Mouse (Mus musculus) lung, embryonic 16.5 days (tissue): ENCODE results near the gene Ccl7. TPM values are rescaled to one million over a fixed set of nuclear protein-coding genes. Genes with fewer than 3 reads are reported as not detected.

Experiments used
- ATAC-seq: fragments of 200-750 bp; cut with Nextera tagmentation; 2 replicates; pipeline ENCODE4 v1.8.0; 2017; ENCODE audit warnings: low read depth, mild to moderate bottlenecking, moderate library complexity
- H3K27ac ChIP-seq: fragments of 300-500 bp; sonication (generic); 2 replicates; pipeline ENCODE4 v1.5.1; 2014; ENCODE audit warnings: mild to moderate bottlenecking, control low read depth, low read length
- H3K27me3 ChIP-seq: fragments of 300-500 bp; sonication (generic); 2 replicates; pipeline ENCODE4 v1.6.1; 2014; ENCODE audit warnings: low read depth, low read length, mixed read lengths; ENCODE audit not compliant: control insufficient read depth, insufficient read depth
- H3K36me3 ChIP-seq: fragments of 300-500 bp; sonication (generic); 2 replicates; pipeline ENCODE4 v1.6.1; 2014; ENCODE audit warnings: low read length; ENCODE audit not compliant: control insufficient read depth, insufficient read depth
- H3K4me1 ChIP-seq: fragments of 300-500 bp; sonication (generic); replicated peaks from 2 replicates; pipeline ENCODE4 v1.6.1; 2014; ENCODE audit warnings: low read length, mixed read lengths; ENCODE audit not compliant: control insufficient read depth, insufficient read depth
- H3K4me2 ChIP-seq: fragments of 300-500 bp; sonication (generic); 2 replicates; pipeline ENCODE4 v1.6.1; 2014; ENCODE audit warnings: low read depth, low read length, control low read depth
- H3K4me3 ChIP-seq: fragments of 300-500 bp; sonication (generic); 2 replicates; pipeline ENCODE4 v1.5.1; 2014; ENCODE audit warnings: mild to moderate bottlenecking, low read length, control low read depth
- H3K9ac ChIP-seq: fragments of 300-500 bp; sonication (generic); 2 replicates; pipeline ENCODE4 v1.6.1; 2014; ENCODE audit warnings: low read length, control low read depth
- H3K9me3 ChIP-seq: fragments of 300-500 bp; sonication (generic); 2 replicates; pipeline ENCODE4 v1.6.1; 2016; ENCODE audit warnings: low read length; ENCODE audit not compliant: control insufficient read depth
- WGBS: fragments of 180-500 bp; shearing (Covaris S2); extraction: QIAGEN DNeasy Blood & Tissue Kit; methylation state at CpG from one replicate; pipeline ENCODE4 v1.1.7; 2014; 5-methylcytosine and 5-hydroxymethylcytosine counted together
- polyA plus RNA-seq: library from polyadenylated mRNA; unstranded; fragments of >200 nt; fragmentation: Nextera tagmentation; extraction: Ambion mirVana; gene quantifications from 2 replicates; pipeline ENCODE4 v1.2.1, GENCODE M21; 2015

Ccl7 gene
- polyA plus RNA-seq, 1 experiment from 2014 or later: 13.6 TPM

GRCm38 (mm10) chr11:82047746-82048415 lies 2.4 kb downstream of the Ccl7 start:
- H3K4me1 ChIP-seq: no peaks in the 10 kb centered on the region; the same call in 1 of the 2 replicates
- peak; percentile 51; the same call in 1 of the 2 replicates for ATAC-seq
- H3K4me3 ChIP-seq: no peak overlapping the region
- no peak overlapping the region for H3K4me2 ChIP-seq
- no peaks in the 10 kb centered on the region for H3K36me3 ChIP-seq
- H3K27ac ChIP-seq: no peak overlapping the region
- no peaks in the 10 kb centered on the region for H3K27me3 ChIP-seq
- 35% methylated on average over 6 of the region's 6 CpGs for WGBS
- H3K9me3 ChIP-seq: no peaks in the 10 kb centered on the region
- H3K9ac ChIP-seq: no peak overlapping the region

- no peak for ATAC-seq
- Histone ChIP-seq H3K9ac (no peak overlapping the region), H3K4me2 (no peak overlapping the region), H3K36me3 (no peaks in the 10 kb centered on the region), H3K4me1 (no peaks in the 10 kb centered on the region), H3K4me3 (no peak overlapping the region), H3K27ac (no peak overlapping the region), H3K27me3 (no peaks in the 10 kb centered on the region), H3K9me3 (no peaks in the 10 kb centered on the region)
- 76% methylated on average over 7 of the region's 7 CpGs for WGBS
These were observed 8.3 kb downstream of the Ccl7 start for GRCm38 (mm10) chr11:82053849-82054248.

GRCm38 (mm10) chr11:82057646-82058045 lies 12.1 kb downstream of the Ccl7 start, which contains the start of gene Ccl11:
Gene Ccl11 (plus strand): TSS chr11:82057823.
- WGBS: 56% methylated on average over 6 of the region's 6 CpGs
- Histone ChIP-seq H3K9me3 (no peaks in the 10 kb centered on the region), H3K4me2 (peak within 1 kb of the TSS; percentile 48), H3K9ac (peak within 1 kb of the TSS; percentile 50), H3K27me3 (no peaks in the 10 kb centered on the region), H3K27ac (no peak within 1 kb of the TSS), H3K4me1 (no peaks in the 10 kb centered on the region), H3K36me3 (no peaks in the 10 kb centered on the region), H3K4me3 (peak within 1 kb of the TSS; percentile 37)
- ATAC-seq: peak; percentile 83

- Histone ChIP-seq H3K4me2 (no peak overlapping the region), H3K36me3 (no peaks in the 10 kb centered on the region), H3K27ac (no peak overlapping the region; the same call in 1 of the 2 replicates), H3K9me3 (no peaks in the 10 kb centered on the region), H3K4me1 (no peaks in the 10 kb centered on the region), H3K27me3 (no peaks in the 10 kb centered on the region), H3K4me3 (no peak overlapping the region), H3K9ac (no peak overlapping the region)
- 58% methylated on average over 3 of the region's 3 CpGs for WGBS
- 0 out of 2 replicates have a peak, but pooled peaks have one; percentile 37 for ATAC-seq
These were observed 16.7 kb downstream of the Ccl7 start for GRCm38 (mm10) chr11:82062226-82062625.

GRCm38 (mm10) chr11:82063454-82063853 lies 17.9 kb downstream of the Ccl7 start:
- Histone ChIP-seq H3K4me1 (no peaks in the 10 kb centered on the region), H3K36me3 (no peaks in the 10 kb centered on the region), H3K27me3 (no peaks in the 10 kb centered on the region), H3K9me3 (no peaks in the 10 kb centered on the region), H3K9ac (no peak overlapping the region), H3K27ac (no peak overlapping the region), H3K4me2 (no peak overlapping the region), H3K4me3 (no peak overlapping the region)
- WGBS: 81% methylated on average over 2 of the region's 2 CpGs
- ATAC-seq: no peak

- no peaks in the 10 kb centered on the region for H3K36me3 ChIP-seq
- no peak overlapping the region for H3K4me3 ChIP-seq
- H3K9me3 ChIP-seq: no peaks in the 10 kb centered on the region
- no peaks in the 10 kb centered on the region for H3K4me1 ChIP-seq
- WGBS: 67% methylated on average over 7 of the region's 7 CpGs
- H3K27me3 ChIP-seq: no peaks in the 10 kb centered on the region
- no peak for ATAC-seq
- H3K9ac ChIP-seq: no peak overlapping the region
- H3K4me2 ChIP-seq: no peak overlapping the region
- H3K27ac ChIP-seq: no peak overlapping the region
These were observed 21.6 kb downstream of the Ccl7 start for GRCm38 (mm10) chr11:82066953-82067571.

GRCm38 (mm10) chr11:82071076-82071475 lies 25.6 kb downstream of the Ccl7 start:
- H3K27ac ChIP-seq: no peak overlapping the region

GRCm38 (mm10) chr11:82072374-82072773 lies 26.9 kb downstream of the Ccl7 start:
- no peak overlapping the region for H3K4me2 ChIP-seq

More at GRCm38 (mm10) chr11:82071076-82071475, 25.6 kb downstream of the Ccl7 start:
- no peak for ATAC-seq
- no peaks in the 10 kb centered on the region for H3K4me1 ChIP-seq
- H3K27me3 ChIP-seq: no peaks in the 10 kb centered on the region
- no peak overlapping the region for H3K4me3 ChIP-seq
- WGBS: 70% methylated on average over 3 of the region's 3 CpGs
- no peaks in the 10 kb centered on the region for H3K9me3 ChIP-seq
- no peaks in the 10 kb centered on the region for H3K36me3 ChIP-seq
- no peak overlapping the region for H3K9ac ChIP-seq
- no peak overlapping the region for H3K4me2 ChIP-seq

GRCm38 (mm10) chr11:82072984-82073383 lies 27.5 kb downstream of the Ccl7 start:
- no peaks in the 10 kb centered on the region for H3K9me3 ChIP-seq
- H3K4me2 ChIP-seq: no peak overlapping the region
- no peak for ATAC-seq
- 76% methylated on average over 3 of the region's 3 CpGs for WGBS
- no peaks in the 10 kb centered on the region for H3K4me1 ChIP-seq
- H3K27ac ChIP-seq: no peak overlapping the region
- no peaks in the 10 kb centered on the region for H3K36me3 ChIP-seq
- no peak overlapping the region for H3K4me3 ChIP-seq
- no peaks in the 10 kb centered on the region for H3K27me3 ChIP-seq
- H3K9ac ChIP-seq: no peak overlapping the region

More at GRCm38 (mm10) chr11:82072374-82072773, 26.9 kb downstream of the Ccl7 start:
- Histone ChIP-seq H3K9ac (no peak overlapping the region), H3K27ac (no peak overlapping the region), H3K9me3 (no peaks in the 10 kb centered on the region), H3K36me3 (no peaks in the 10 kb centered on the region), H3K27me3 (no peaks in the 10 kb centered on the region), H3K4me1 (no peaks in the 10 kb centered on the region), H3K4me3 (no peak overlapping the region)
- WGBS: 65% methylated on average over 1 of the region's 1 CpGs
- no peak for ATAC-seq
